Mouse (Mus musculus) T-cell, adult 2 months (primary cell): ENCODE data around the gene Slc51b.

Experiments
- DNase-seq: peaks from one replicate; pipeline ENCODE4 v3.0.0; 2022; ENCODE audit warnings: low spot score

Slc51b gene

DNA sequence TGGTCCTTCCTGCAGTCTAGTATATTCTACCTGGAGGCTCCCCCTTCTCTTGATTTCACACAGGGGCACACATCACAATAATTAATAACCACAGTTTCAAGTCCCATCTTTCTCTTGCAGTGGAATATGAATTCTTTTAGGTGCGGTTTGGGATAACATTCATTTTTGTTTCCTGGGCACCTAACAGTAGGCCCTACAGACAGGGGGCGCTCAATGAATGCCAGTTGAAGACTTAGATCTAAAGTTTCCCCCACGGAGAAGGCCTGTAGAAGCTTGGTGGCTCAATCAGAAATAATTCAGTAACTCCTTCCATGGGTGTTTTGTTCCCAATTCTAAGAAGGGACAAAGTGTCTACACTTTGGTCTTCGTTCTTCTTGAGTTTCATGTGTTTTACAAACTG, 50.3 kb downstream of the Slc51b start:
- no peak for DNase-seq

DNA sequence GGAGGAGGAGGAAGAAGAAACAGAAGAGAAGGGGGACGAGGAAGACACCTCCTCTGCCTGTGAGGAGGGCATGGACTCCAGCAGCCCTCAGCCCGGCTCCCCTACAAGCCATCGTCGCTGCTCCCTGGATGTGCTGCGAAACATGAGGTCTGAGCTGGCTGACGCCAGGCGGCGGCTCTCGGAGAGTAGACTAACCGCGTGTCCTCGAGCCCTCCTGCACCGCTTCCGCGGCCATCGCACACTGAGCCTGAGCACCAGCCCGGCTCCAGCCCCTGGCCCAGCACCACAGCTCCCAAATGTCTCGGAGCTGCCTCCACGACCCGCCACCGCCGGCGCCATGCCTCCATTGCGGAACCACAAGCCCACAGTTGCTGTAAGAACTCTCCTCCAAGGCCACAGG, 51.0 kb downstream of the Slc51b start:
- no peak for DNase-seq

- DNase-seq, result no peak
Measured at GRCm38 (mm10) chr9:65365721-65366120, 57.0 kb downstream of the Slc51b start.

- DNase-seq, result no peak
Measured at GRCm38 (mm10) chr9:65363684-65364083, 59.1 kb downstream of the Slc51b start.
